Mouse (Mus musculus) kidney, embryonic 14.5 days (tissue): Measurements from ENCODE around the gene Prkag2. TPM values are rescaled to one million over a fixed set of nuclear protein-coding genes. Genes with fewer than 3 reads are reported as not detected.

Experiments
- ATAC-seq: fragments of 200-750 bp; cut with Nextera tagmentation; 2 replicates; pipeline ENCODE4 v1.8.0; 2017; ENCODE audit warnings: moderate number of reproducible peaks, mild to moderate bottlenecking, moderate TSS enrichment, moderate library complexity; ENCODE audit not compliant: low FRiP score, low TSS enrichment
- H3K27ac ChIP-seq: fragments of 300-500 bp; sonication (generic); 2 replicates; pipeline ENCODE4 v1.5.1; 2014; ENCODE audit warnings: low read depth, mild to moderate bottlenecking, low read length, moderate library complexity, mixed read lengths
- H3K27me3 ChIP-seq: fragments of 300-500 bp; sonication (generic); 2 replicates; pipeline ENCODE4 v1.6.1; 2014; ENCODE audit warnings: mild to moderate bottlenecking, low read length; ENCODE audit not compliant: control insufficient read depth, insufficient read depth
- H3K36me3 ChIP-seq: fragments of 300-500 bp; sonication (generic); 2 replicates; pipeline ENCODE4 v1.6.1; 2014; ENCODE audit warnings: low read length, mixed read lengths; ENCODE audit not compliant: control insufficient read depth, insufficient read depth
- H3K4me1 ChIP-seq: fragments of 300-500 bp; sonication (generic); 2 replicates; pipeline ENCODE4 v1.6.1; 2014; ENCODE audit warnings: low read length, mixed read lengths; ENCODE audit not compliant: control insufficient read depth, insufficient read depth
- H3K4me2 ChIP-seq: fragments of 300-500 bp; sonication (generic); replicated peaks from 2 replicates; pipeline ENCODE4 v1.6.1; 2014; ENCODE audit warnings: low read depth, mild to moderate bottlenecking, low read length
- H3K4me3 ChIP-seq: fragments of 300-500 bp; sonication (generic); 2 replicates; pipeline ENCODE4 v1.5.1; 2014; ENCODE audit warnings: mild to moderate bottlenecking, low read length
- H3K9ac ChIP-seq: fragments of 300-500 bp; sonication (generic); 2 replicates; pipeline ENCODE4 v1.6.1; 2014; ENCODE audit warnings: low read depth, mild to moderate bottlenecking, low read length, moderate library complexity
- H3K9me3 ChIP-seq: fragments of 300-500 bp; sonication (generic); 2 replicates; pipeline ENCODE4 v1.6.1; 2016; ENCODE audit warnings: low read length; ENCODE audit not compliant: control insufficient read depth
- WGBS: fragments of 180-500 bp; shearing (Covaris S2); extraction: QIAGEN DNeasy Blood & Tissue Kit; methylation state at CpG from one replicate; pipeline ENCODE4 v1.1.7; 2014; 5-methylcytosine and 5-hydroxymethylcytosine counted together
- polyA plus RNA-seq: library from polyadenylated mRNA; unstranded; fragments of >200 nt; fragmentation: Nextera tagmentation; extraction: Ambion mirVana; gene quantifications from 2 replicates; pipeline ENCODE4 v1.2.1, GENCODE M21; 2014

The Prkag2 gene
- polyA plus RNA-seq, 1 experiment from 2014 or later, result 44.6 TPM

DNA sequence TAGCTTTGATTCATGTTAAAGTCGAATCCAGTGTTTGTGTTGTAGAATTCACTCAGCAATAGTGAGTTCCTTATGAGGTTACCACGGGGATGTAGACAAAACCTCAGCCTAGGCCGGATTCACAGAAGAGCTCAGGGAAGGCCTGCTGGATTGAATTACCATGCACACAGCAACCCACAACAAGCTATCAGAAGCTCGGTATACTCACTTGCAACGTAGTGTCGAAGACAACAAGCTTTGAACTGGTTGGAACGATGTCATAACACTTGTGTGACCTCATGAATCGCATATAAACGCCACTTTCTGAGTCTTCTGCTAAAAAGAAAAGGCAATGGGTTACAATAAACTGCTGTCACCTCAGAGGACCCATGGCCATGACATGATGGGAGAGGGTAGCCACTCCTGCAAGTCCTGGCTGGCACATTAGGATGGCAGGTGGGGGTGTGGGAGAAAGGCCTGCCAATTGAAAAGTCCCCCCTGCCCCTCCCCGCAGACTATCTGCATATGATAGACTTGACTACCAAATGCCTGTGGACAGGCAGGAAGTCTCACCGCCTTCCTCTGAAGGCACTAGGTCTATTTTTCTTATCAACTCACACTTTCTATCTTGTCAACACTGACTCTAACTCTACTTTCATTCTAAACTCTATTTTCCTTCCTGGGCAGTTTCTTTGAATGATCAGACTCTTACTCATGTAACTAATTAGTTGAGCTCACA is 211.4 kb downstream of the Prkag2 start:
- Histone ChIP-seq H3K9me3 (no peaks in the 10 kb centered on the region), H3K36me3 (peaks cover 10% of the 10 kb centered on the region; the same call in 1 of the 2 replicates), H3K4me3 (no peak overlapping the region), H3K4me2 (no peak overlapping the region), H3K9ac (no peak overlapping the region), H3K4me1 (0 out of 2 replicates have a peak, but pooled peaks cover 4% of the 10 kb centered on the region), H3K27me3 (no peaks in the 10 kb centered on the region), H3K27ac (no peak overlapping the region)
- ATAC-seq, result no peak
- 80% methylated on average over 11 of the region's 11 CpGs for WGBS

DNA sequence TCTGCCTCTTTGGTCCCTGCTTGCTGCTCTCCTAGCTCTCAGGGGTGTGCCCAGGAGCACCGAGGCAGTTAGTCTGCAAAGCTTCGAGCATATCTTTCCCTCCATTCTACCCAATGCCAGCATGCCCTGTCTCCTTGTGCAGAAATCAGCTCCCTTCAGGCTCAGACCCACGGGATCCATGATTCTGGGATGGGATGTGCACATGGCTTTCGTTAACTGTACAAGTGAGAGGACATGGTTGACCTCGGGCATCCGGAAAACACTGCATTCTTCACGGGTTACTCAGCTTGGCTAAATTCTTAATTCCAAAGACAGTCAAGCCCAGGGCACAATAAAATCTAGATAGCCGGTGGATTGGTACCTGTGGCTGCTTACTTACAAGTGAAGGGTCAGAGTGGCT is 213.2 kb downstream of the Prkag2 start:
- no peak overlapping the region for H3K27ac ChIP-seq
- no peak overlapping the region for H3K9ac ChIP-seq
- H3K27me3 ChIP-seq, result no peaks in the 10 kb centered on the region
- H3K4me2 ChIP-seq, result no peak overlapping the region
- peaks cover 13% of the 10 kb centered on the region; the same call in 1 of the 2 replicates for H3K36me3 ChIP-seq
- 89% methylated on average over 8 of the region's 8 CpGs for WGBS
- ATAC-seq, result no peak
- no peaks in the 10 kb centered on the region for H3K4me1 ChIP-seq
- H3K4me3 ChIP-seq, result no peak overlapping the region
- no peaks in the 10 kb centered on the region for H3K9me3 ChIP-seq

DNA sequence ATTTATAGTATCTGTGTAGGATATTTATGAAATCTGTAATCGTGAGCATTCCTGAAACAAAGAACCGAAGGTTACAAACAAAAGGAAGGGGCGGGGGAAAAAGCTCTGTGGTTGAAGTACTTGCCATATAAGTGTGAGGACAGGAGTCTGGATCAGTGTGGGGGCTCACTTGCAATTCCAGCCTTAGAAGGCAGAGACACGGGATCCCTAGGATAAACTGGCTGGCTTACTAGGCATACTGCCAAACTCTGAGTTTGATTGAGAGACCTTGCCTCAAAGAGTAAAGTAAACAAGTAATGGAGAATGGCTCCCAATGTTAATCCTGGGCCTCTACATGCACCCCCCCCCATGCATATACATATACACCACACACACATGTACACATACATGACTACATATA is 221.7 kb downstream of the Prkag2 start:
- Histone ChIP-seq H3K27me3 (no peaks in the 10 kb centered on the region), H3K4me2 (no peak overlapping the region), H3K9ac (no peak overlapping the region), H3K27ac (no peak overlapping the region), H3K4me1 (no peaks in the 10 kb centered on the region), H3K9me3 (no peaks in the 10 kb centered on the region; the same call in 1 of the 2 replicates), H3K4me3 (no peak overlapping the region), H3K36me3 (peaks cover 22% of the 10 kb centered on the region; the same call in 1 of the 2 replicates)
- no peak for ATAC-seq
- WGBS, result 60% methylated on average over 4 of the region's 4 CpGs

DNA sequence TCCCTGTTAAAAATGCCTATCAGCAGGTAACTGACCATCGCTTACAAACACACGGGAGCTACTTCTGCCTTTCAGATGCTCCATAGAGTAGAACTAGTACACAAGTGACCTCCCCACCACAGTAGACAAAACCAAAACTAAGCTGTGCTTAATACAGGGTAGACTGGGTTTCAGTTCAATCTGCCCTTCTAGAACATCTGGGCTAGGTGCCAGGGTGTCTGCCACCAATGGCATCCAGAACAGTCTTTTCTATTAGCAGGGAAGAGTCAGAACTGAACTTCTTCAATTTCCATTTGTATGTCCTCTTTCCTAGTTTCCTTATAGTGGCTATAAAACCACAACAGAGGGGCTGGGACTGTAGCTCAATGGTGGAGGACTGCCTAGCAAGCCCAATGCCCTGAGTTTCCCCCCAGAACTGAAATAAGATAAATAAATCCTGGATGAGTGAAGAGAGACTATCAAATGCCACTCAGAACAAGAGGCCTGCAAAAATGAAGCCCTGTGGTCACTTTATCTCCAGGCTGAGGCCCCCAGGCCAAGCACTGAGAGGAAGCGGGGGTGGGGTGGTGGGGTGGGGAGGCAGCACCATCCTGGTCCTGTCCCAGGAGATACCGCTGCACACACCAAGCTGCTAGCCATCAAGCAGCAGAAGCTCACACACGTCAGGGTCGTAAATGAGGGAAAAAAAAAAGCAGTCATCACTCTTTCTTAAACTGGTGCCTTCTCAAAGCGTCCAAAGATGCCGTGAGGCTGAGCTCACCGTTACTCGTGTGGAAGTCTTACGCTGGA is 222.4 kb downstream of the Prkag2 start:
- H3K4me1 ChIP-seq, result no peaks in the 10 kb centered on the region
- ATAC-seq, result no peak
- H3K27me3 ChIP-seq, result no peaks in the 10 kb centered on the region
- no peak overlapping the region for H3K4me3 ChIP-seq
- peaks cover 22% of the 10 kb centered on the region; the same call in 1 of the 2 replicates for H3K36me3 ChIP-seq
- no peak overlapping the region for H3K4me2 ChIP-seq
- no peak overlapping the region for H3K9ac ChIP-seq
- H3K27ac ChIP-seq, result no peak overlapping the region
- WGBS, result 49% methylated on average over 11 of the region's 11 CpGs
- no peaks in the 10 kb centered on the region; the same call in 1 of the 2 replicates for H3K9me3 ChIP-seq

DNA sequence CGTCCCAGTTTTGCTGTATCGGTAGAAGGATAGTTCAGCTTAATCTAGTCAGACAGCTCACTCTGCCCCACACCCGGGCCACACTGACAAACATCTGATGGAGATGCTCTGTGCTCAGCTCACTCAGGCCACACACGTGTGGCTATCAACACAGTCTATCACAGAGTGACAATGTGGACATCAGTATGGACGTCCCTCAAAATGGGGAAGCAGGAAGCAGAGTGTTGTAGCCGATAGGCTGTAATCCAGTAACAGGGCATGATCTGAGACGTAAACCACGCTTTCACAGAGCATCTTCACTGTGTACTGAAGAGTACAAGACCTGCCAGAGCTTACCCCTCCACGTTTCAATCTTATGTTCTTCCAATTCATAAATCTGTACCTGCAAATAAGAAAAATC is 223.8 kb downstream of the Prkag2 start:
- no peak overlapping the region for H3K4me2 ChIP-seq
- H3K4me3 ChIP-seq, result no peak overlapping the region
- ATAC-seq, result no peak
- 91% methylated on average over 9 of the region's 9 CpGs for WGBS
- no peaks in the 10 kb centered on the region for H3K27me3 ChIP-seq
- no peaks in the 10 kb centered on the region; the same call in 1 of the 2 replicates for H3K9me3 ChIP-seq
- H3K27ac ChIP-seq, result no peak overlapping the region
- no peaks in the 10 kb centered on the region for H3K4me1 ChIP-seq
- H3K36me3 ChIP-seq, result peaks cover 19% of the 10 kb centered on the region; the same call in 1 of the 2 replicates
- no peak overlapping the region for H3K9ac ChIP-seq

DNA sequence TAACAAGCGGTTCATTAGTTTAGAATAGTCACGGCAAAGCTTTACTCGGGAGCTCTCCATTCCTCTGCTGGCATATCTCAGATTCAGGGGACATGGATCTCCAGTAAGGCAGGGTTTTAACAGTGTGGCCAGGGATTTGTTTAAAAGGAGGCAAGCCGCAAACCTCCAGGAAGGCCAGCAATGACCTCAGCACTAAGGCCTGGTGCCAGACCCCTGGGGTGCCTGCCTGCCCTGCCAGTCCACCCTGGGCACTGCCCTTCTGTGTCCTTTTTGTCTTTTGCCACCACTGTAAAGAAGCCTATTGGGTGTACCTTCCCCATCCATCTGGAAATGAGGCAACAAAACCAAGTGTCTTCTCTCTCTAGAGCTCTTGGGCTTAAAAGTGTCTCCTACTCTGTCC is 226.3 kb downstream of the Prkag2 start:
- no peak overlapping the region for H3K9ac ChIP-seq
- H3K4me3 ChIP-seq, result no peak overlapping the region
- 89% methylated on average over 4 of the region's 4 CpGs for WGBS
- H3K27me3 ChIP-seq, result no peaks in the 10 kb centered on the region
- H3K27ac ChIP-seq, result no peak overlapping the region
- no peak for ATAC-seq
- H3K4me2 ChIP-seq, result no peak overlapping the region
- H3K9me3 ChIP-seq, result no peaks in the 10 kb centered on the region
- no peaks in the 10 kb centered on the region for H3K4me1 ChIP-seq
- peaks cover 11% of the 10 kb centered on the region; the same call in 1 of the 2 replicates for H3K36me3 ChIP-seq

DNA sequence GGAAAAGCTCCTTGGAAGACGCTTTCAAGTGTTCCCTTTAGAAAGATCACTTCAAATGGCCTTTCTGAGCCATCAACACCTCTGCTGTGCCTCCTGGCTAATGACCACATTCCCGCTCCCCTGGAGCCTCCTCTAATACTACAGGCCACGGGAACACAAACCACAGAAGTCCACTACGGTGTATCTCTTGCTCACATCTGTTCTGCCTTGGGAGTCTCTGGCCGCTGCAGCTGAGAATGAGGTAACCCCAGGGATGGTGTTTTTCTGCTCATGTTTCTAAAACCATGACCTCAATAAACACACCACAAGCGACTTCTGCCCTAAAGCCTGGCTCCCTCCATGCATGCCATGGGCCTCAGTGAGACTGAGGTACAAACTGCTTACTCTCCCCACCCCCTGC is 227.2 kb downstream of the Prkag2 start:
- WGBS, result 39% methylated on average over 6 of the region's 6 CpGs
- Histone ChIP-seq H3K36me3 (peaks cover 11% of the 10 kb centered on the region; the same call in 1 of the 2 replicates), H3K9me3 (no peaks in the 10 kb centered on the region), H3K4me3 (no peak overlapping the region), H3K27me3 (no peaks in the 10 kb centered on the region), H3K9ac (no peak overlapping the region), H3K4me2 (no peak overlapping the region), H3K4me1 (no peaks in the 10 kb centered on the region), H3K27ac (no peak overlapping the region)
- ATAC-seq, result no peak

DNA sequence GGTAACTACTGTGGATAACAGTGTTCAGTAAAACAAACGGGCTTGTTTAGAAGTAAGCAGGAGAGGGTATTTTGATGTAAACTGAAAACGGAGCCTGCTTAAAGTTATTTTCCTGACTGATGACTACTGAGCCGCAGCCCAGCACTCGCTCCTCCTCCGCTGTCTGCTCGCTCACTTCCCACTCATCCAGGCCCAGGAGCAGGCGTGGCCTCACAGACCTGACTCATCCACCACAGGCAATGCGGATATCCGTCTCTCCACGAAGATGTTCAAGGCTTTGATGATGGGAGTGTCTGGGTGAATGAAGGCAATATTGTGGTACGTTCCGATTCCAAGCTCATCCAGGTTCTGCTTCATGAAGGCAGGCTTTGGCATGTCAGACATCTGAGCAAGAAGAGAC is 229.2 kb downstream of the Prkag2 start:
- H3K27ac ChIP-seq, result no peak overlapping the region
- H3K4me1 ChIP-seq, result no peaks in the 10 kb centered on the region
- no peaks in the 10 kb centered on the region for H3K27me3 ChIP-seq
- no peak overlapping the region for H3K4me2 ChIP-seq
- WGBS, result 88% methylated on average over 12 of the region's 12 CpGs
- H3K36me3 ChIP-seq, result peaks cover 15% of the 10 kb centered on the region; the same call in 1 of the 2 replicates
- no peak for ATAC-seq
- no peak overlapping the region for H3K4me3 ChIP-seq
- H3K9ac ChIP-seq, result no peak overlapping the region
- no peaks in the 10 kb centered on the region for H3K9me3 ChIP-seq

DNA sequence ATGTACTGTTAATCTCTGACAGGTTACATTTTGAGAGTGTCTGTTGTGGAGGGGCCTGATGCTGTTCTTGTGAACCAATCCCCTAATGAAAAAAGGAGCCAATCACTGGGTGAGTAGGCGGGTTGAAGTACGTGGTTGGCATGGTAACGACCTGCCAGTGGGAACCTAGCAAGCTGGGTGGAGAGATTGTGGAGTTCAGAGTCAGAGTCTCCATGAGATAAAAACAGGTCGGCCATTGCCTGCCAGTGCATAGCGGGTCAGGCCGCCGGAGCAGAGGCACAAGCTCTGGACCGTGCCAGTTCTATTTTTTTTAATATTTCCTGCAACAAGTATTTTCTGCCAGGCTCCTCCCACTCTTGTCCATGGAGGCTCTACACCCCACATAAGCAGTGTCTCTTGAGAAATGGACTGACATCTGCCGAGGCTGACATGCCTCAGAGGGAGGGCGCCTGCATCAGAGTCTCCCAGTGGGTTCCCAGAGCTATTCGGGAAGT is 230.6 kb downstream of the Prkag2 start:
- Histone ChIP-seq H3K27ac (no peak overlapping the region), H3K4me3 (no peak overlapping the region), H3K9me3 (no peaks in the 10 kb centered on the region), H3K27me3 (no peaks in the 10 kb centered on the region), H3K9ac (no peak overlapping the region), H3K4me1 (no peaks in the 10 kb centered on the region), H3K4me2 (no peak overlapping the region), H3K36me3 (peaks cover 9% of the 10 kb centered on the region; the same call in 1 of the 2 replicates)
- WGBS, result 75% methylated on average over 11 of the region's 11 CpGs
- no peak for ATAC-seq
